Mouse (Mus musculus): ENCODE data around the gene Tk2. TPM values are rescaled to one million over a fixed set of nuclear protein-coding genes. Genes with fewer than 3 reads are reported as not detected.
"Not testable (repeated sequence)": the region's sequence is repeated elsewhere in the genome, so short reads cannot be mapped to it uniquely, and the experiment has no call there.

The Tk2 gene
- polyA plus RNA-seq (2014; fragmentation: Nextera tagmentation; extraction: Ambion mirVana): 13.8 and 16.3 TPM in 2 replicates

DNA sequence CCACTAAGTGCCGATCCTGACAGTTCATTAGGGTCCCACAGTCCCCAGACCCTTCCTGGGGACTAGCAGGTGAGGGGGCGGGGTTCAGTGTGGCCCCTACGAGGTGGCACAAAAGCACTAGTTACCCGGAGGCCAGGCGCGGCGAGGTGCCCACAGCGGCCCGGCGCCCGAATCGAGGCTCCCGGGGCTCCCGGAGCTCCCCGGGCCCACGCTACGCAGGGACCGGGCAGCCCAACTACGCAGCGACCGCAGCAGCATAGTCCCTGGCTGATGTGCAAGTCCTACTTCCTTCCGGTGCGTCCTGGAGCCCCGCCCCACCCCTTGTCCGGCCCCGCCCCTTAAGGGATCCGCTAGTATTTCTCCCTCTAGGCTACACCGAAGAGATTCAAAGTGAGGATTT, at the start of gene Tk2:
Gene Tk2 (minus strand): TSS at position 283 of the 400 bp plus-strand sequence.
- H3K27ac ChIP-seq (ENCODE audit: low read depth, low read length): no peak within 1 kb of the TSS
- peak; percentile 87 for ATAC-seq (replicated peaks; ENCODE audit: low FRiP score)
- peak; percentile 83 for DNase-seq (ENCODE audit: low spot score)

DNA sequence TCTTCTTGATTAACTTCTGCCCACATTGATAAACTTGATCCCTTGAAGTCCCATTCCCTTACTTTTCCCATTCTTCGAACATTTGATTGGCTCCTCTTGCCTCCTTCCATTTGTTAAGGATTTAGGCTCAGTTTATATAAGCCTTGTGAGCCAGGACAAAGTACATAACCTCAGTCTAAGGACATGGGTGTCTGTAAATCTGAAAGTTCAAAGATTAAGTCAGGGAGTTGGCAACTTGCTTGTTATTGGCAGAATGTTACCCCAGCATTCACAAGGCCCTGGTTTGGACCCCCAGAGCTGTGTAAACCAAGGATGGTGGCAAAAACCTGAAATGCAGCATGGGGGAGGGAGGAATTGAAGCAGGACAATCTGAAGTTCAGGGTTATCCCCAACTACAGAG, 46.0 kb upstream of the Tk2 start:
- no peak overlapping the region for H3K27ac ChIP-seq (ENCODE audit: low read depth, low read length)
- DNase-seq (ENCODE audit: low spot score): no peak
- no peak overlapping the region for H3K4me2 ChIP-seq
- WGBS: 78% methylated on average over 1 of the region's 1 CpGs
- no peaks in the 10 kb centered on the region; the same call in 1 of the 2 replicates for H3K27me3 ChIP-seq (replicated peaks; ENCODE audit: control insufficient read depth, insufficient read depth, low read length)
- H3K36me3 ChIP-seq (ENCODE audit: control insufficient read depth, insufficient read depth, low read length): no peaks in the 10 kb centered on the region
- no peak for ATAC-seq (replicated peaks; ENCODE audit: low FRiP score)
- no peaks in the 10 kb centered on the region for H3K9me3 ChIP-seq (ENCODE audit: control insufficient read depth, low read length)
- H3K4me1 ChIP-seq (replicated peaks; ENCODE audit: control insufficient read depth, insufficient read depth, low read length): no peaks in the 10 kb centered on the region
- H3K4me3 ChIP-seq (ENCODE audit: low read depth, low read length): no peak overlapping the region
- no peak overlapping the region for H3K9ac ChIP-seq (ENCODE audit: low read depth, low read length)

More for the DNA sequence above, at the start of gene Tk2:
- H3K4me1 ChIP-seq (replicated peaks; ENCODE audit: control insufficient read depth, insufficient read depth, low read length): peaks cover 17% of the 10 kb centered on the region
- peak within 1 kb of the TSS; percentile 79 for H3K4me2 ChIP-seq
- no peaks in the 10 kb centered on the region for H3K36me3 ChIP-seq (ENCODE audit: control insufficient read depth, insufficient read depth, low read length)
- 0% methylated on average over 28 of the region's 28 CpGs for WGBS
- H3K4me3 ChIP-seq (ENCODE audit: low read depth, low read length): peak within 1 kb of the TSS; percentile 66
- H3K9ac ChIP-seq (ENCODE audit: low read depth, low read length): peak within 1 kb of the TSS; percentile 77
- H3K9me3 ChIP-seq (ENCODE audit: control insufficient read depth, low read length): no peaks in the 10 kb centered on the region
- H3K27me3 ChIP-seq (replicated peaks; ENCODE audit: control insufficient read depth, insufficient read depth, low read length): no peaks in the 10 kb centered on the region

DNA sequence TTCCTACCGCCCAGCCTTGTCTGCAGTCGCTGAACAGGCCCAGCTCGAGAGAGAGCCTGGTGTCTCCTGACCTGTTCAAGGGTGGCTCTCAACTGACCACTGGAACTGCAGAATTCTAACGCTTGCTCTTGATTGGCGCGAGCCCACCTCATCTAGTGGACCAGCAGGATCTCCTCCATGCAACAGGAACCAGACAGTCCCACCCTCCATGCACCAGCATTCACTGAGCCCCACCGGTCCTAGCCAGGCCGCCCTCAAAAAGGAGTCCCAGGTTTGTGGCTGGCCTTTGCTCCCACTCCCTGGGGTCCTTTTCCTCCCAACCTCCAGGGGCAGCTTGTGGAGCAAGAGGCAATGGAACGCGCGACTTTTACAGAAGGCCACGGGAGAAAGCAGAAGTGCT, 44.7 kb upstream of the Tk2 start, which contains the start of gene Cmtm2a:
Gene Cmtm2a (minus strand): TSS at position 101 of the 400 bp plus-strand sequence.
- not testable (repeated sequence) for H3K27ac ChIP-seq (ENCODE audit: low read depth, low read length); H3K4me2 ChIP-seq; ATAC-seq (replicated peaks; ENCODE audit: low FRiP score); H3K4me3 ChIP-seq (ENCODE audit: low read depth, low read length); H3K27me3 ChIP-seq (replicated peaks; ENCODE audit: control insufficient read depth, insufficient read depth, low read length); H3K9me3 ChIP-seq (ENCODE audit: control insufficient read depth, low read length); H3K9ac ChIP-seq (ENCODE audit: low read depth, low read length); DNase-seq (ENCODE audit: low spot score); H3K36me3 ChIP-seq (ENCODE audit: control insufficient read depth, insufficient read depth, low read length); H3K4me1 ChIP-seq (replicated peaks; ENCODE audit: control insufficient read depth, insufficient read depth, low read length)
- 85% methylated on average over 12 of the region's 12 CpGs for WGBS

DNA sequence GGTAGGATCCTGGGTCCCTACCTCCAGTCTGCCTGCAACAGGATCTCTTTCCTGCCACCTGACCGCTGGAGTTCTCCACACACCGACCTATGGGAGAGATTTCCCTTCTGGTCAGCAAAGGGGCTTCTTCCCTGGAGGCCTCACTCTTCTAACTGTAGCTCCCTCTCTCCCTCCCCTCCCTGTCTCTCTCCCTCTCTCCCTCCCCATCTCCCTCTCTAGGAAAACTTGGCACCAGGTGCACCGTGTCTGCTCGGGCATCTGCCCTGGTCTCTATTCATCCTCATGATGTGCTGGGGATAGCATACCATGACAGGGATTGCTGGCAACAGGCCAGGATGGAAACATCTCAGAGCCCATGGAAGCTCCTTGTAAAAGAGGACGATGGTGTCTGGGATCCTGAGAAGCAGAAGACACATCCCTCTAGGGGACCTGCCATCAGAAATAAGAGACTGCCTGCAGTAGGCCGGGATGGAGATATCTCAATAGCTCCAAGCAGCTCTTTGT, 20.6 kb upstream of the Tk2 start:
- H3K27ac ChIP-seq (ENCODE audit: low read depth, low read length): no peak overlapping the region
- H3K4me1 ChIP-seq (replicated peaks; ENCODE audit: control insufficient read depth, insufficient read depth, low read length): no peaks in the 10 kb centered on the region
- no peak overlapping the region for H3K4me2 ChIP-seq
- peaks cover under 1% of the 10 kb centered on the region; the same call in 1 of the 2 replicates for H3K36me3 ChIP-seq (ENCODE audit: control insufficient read depth, insufficient read depth, low read length)
- no peak overlapping the region for H3K4me3 ChIP-seq (ENCODE audit: low read depth, low read length)
- no peaks in the 10 kb centered on the region for H3K9me3 ChIP-seq (ENCODE audit: control insufficient read depth, low read length)
- DNase-seq (ENCODE audit: low spot score) (no peak), ATAC-seq (replicated peaks; ENCODE audit: low FRiP score) (no peak)
- H3K27me3 ChIP-seq (replicated peaks; ENCODE audit: control insufficient read depth, insufficient read depth, low read length): no peaks in the 10 kb centered on the region
- no peak overlapping the region for H3K9ac ChIP-seq (ENCODE audit: low read depth, low read length)
- WGBS: 83% methylated on average over 6 of the region's 6 CpGs

DNA sequence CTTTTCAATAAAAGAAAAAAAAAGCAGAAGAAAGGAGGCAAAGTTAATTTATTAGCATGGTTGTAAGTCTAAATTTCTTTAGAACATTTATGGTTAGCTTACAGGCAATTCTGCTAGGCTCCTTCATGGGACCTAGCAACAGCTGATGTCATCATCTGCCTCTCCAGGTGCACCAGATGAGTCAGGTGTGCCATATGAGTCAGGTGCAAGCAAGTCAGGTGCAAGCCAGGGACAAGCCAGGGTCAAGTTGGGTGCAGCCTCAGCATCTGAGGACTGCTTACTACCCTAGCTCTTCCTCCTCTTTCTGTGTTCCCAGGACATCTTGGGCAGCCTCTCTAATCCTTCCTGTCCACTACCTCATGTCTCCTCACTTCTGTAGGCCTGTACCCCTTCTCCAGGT, 20.0 kb upstream of the Tk2 start:
- ATAC-seq (replicated peaks; ENCODE audit: low FRiP score) (no peak), DNase-seq (ENCODE audit: low spot score) (no peak)

DNA sequence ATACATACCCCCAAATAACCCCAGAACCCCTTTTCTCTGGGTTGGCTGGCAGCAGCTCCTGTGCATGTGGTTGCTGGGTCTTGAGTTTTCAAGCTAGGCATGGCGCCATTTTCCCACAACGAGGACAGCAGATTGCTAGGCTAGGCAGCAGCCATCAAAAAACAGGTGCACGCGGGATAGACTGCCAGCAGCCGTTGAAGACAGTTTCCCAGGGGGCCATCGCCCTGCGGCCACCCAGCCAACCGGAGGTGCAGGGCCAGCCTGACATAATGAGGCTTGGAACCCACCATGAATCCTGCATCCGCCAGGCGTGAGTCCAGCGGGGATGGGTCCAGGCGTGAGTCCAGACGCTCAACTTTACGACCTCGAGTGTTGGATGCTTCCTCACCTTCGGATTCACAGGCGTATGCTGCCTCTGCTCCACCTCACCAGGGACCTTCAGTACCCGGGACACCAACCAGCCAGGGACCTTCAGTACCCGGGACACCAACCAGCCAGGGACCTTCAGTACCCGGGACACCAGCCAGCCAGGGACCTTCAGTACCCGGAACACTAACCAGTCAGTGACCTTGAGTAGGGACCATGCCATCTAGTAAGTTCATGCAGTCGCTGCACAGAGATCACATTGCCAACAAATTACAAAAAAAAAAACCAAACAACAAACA, 16.0 kb upstream of the Tk2 start:
- H3K36me3 ChIP-seq (ENCODE audit: control insufficient read depth, insufficient read depth, low read length); H3K9ac ChIP-seq (ENCODE audit: low read depth, low read length); H3K4me3 ChIP-seq (ENCODE audit: low read depth, low read length); H3K9me3 ChIP-seq (ENCODE audit: control insufficient read depth, low read length); H3K4me1 ChIP-seq (replicated peaks; ENCODE audit: control insufficient read depth, insufficient read depth, low read length); H3K27ac ChIP-seq (ENCODE audit: low read depth, low read length); H3K4me2 ChIP-seq; ATAC-seq (replicated peaks; ENCODE audit: low FRiP score); DNase-seq (ENCODE audit: low spot score); H3K27me3 ChIP-seq (replicated peaks; ENCODE audit: control insufficient read depth, insufficient read depth, low read length): not testable (repeated sequence)
- WGBS: 96% methylated on average over 22 of the region's 22 CpGs

More for the DNA sequence above, 20.0 kb upstream of the Tk2 start:
- Histone ChIP-seq H3K4me1 (replicated peaks; ENCODE audit: control insufficient read depth, insufficient read depth, low read length) (no peaks in the 10 kb centered on the region), H3K27ac (ENCODE audit: low read depth, low read length) (no peak overlapping the region), H3K9ac (ENCODE audit: low read depth, low read length) (no peak overlapping the region), H3K4me3 (ENCODE audit: low read depth, low read length) (no peak overlapping the region), H3K27me3 (replicated peaks; ENCODE audit: control insufficient read depth, insufficient read depth, low read length) (no peaks in the 10 kb centered on the region), H3K4me2 (no peak overlapping the region), H3K36me3 (ENCODE audit: control insufficient read depth, insufficient read depth, low read length) (peaks cover 5% of the 10 kb centered on the region), H3K9me3 (ENCODE audit: control insufficient read depth, low read length) (no peaks in the 10 kb centered on the region)

DNA sequence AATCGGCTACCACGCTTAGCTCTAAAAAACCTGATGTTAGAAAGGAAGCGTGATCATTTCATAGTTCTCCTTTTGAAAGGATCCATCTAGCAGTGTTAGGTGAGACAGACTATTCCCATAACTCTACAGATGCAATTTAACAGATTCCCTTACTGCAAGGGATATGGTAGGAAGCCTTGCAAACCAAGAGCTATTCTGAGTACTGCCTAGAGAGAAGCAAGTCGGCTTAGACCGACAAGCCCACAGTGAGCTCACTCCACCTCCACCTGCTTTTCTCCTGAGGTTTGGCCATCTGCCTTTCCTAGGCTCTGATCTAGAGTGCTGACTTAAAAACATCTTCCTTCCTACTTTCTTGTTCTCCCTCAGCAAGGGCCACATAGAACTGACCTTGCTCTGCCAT, 13.4 kb upstream of the Tk2 start:
- H3K9ac ChIP-seq (ENCODE audit: low read depth, low read length); H3K4me3 ChIP-seq (ENCODE audit: low read depth, low read length); ATAC-seq (replicated peaks; ENCODE audit: low FRiP score); H3K27ac ChIP-seq (ENCODE audit: low read depth, low read length); DNase-seq (ENCODE audit: low spot score); H3K27me3 ChIP-seq (replicated peaks; ENCODE audit: control insufficient read depth, insufficient read depth, low read length); H3K4me1 ChIP-seq (replicated peaks; ENCODE audit: control insufficient read depth, insufficient read depth, low read length); H3K9me3 ChIP-seq (ENCODE audit: control insufficient read depth, low read length); H3K4me2 ChIP-seq: not testable (repeated sequence)
- peaks cover 15% of the 10 kb centered on the region for H3K36me3 ChIP-seq (ENCODE audit: control insufficient read depth, insufficient read depth, low read length)
- 93% methylated on average over 5 of the region's 5 CpGs for WGBS

DNA sequence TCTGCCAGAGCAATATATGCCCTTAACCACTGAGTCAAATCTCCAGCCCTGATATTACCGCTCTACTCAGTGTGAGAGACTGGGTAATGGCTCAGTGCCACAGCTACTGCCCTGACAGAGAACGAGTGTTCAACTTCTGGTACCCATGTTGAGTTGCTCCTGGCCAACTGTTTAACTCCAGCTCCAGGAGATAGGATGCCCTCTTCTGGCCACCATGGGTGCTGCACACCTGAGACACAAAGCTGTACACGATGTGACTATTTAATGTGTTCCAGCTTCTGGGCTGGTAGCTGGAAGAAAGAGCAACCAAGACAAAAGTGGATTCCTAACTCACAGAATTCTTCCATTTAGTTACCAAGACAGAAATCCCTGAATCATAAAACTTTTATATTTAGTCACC, 4.7 kb upstream of the Tk2 start:
- Histone ChIP-seq H3K27ac (ENCODE audit: low read depth, low read length) (no peak overlapping the region), H3K9me3 (ENCODE audit: control insufficient read depth, low read length) (no peaks in the 10 kb centered on the region), H3K4me1 (replicated peaks; ENCODE audit: control insufficient read depth, insufficient read depth, low read length) (peaks cover 7% of the 10 kb centered on the region; the same call in 1 of the 2 replicates), H3K36me3 (ENCODE audit: control insufficient read depth, insufficient read depth, low read length) (peaks cover under 1% of the 10 kb centered on the region), H3K27me3 (replicated peaks; ENCODE audit: control insufficient read depth, insufficient read depth, low read length) (no peaks in the 10 kb centered on the region), H3K4me2 (no peak overlapping the region), H3K4me3 (ENCODE audit: low read depth, low read length) (no peak overlapping the region), H3K9ac (ENCODE audit: low read depth, low read length) (no peak overlapping the region)
- DNase-seq (ENCODE audit: low spot score) (peak; percentile 34), ATAC-seq (replicated peaks; ENCODE audit: low FRiP score) (no peak)
- 77% methylated on average over 3 of the region's 3 CpGs for WGBS

DNA sequence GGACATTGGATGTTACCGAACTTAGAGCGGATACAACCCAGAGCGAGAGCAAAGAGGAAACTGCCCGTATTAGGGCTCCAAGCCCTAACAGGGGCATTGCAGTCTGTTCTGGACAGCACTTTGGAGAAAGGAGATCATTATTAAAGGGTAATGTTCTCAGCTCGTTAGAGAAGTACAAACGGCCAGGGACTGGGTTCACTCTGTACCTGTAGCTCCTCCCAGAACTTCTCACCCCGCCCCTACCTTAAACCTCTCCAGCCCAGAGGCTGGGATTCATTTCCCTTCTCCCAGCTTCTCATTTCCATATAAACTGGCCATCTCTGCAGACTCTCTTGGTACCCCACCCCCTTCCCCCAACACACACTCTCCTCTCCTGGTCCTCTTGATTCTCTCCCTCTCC, 3.1 kb upstream of the Tk2 start:
- 0% methylated on average over 7 of the region's 7 CpGs for WGBS
- Histone ChIP-seq H3K4me1 (replicated peaks; ENCODE audit: control insufficient read depth, insufficient read depth, low read length) (peaks cover 17% of the 10 kb centered on the region), H3K9me3 (ENCODE audit: control insufficient read depth, low read length) (no peaks in the 10 kb centered on the region), H3K4me2 (peak overlapping the region; percentile 91), H3K27me3 (replicated peaks; ENCODE audit: control insufficient read depth, insufficient read depth, low read length) (no peaks in the 10 kb centered on the region), H3K27ac (ENCODE audit: low read depth, low read length) (no peak overlapping the region), H3K36me3 (ENCODE audit: control insufficient read depth, insufficient read depth, low read length) (no peaks in the 10 kb centered on the region), H3K4me3 (ENCODE audit: low read depth, low read length) (peak overlapping the region; percentile 67), H3K9ac (ENCODE audit: low read depth, low read length) (peak overlapping the region; percentile 68)
- DNase-seq (ENCODE audit: low spot score) (no peak), ATAC-seq (replicated peaks; ENCODE audit: low FRiP score) (no peak)
